In the genomic region with DNA sequence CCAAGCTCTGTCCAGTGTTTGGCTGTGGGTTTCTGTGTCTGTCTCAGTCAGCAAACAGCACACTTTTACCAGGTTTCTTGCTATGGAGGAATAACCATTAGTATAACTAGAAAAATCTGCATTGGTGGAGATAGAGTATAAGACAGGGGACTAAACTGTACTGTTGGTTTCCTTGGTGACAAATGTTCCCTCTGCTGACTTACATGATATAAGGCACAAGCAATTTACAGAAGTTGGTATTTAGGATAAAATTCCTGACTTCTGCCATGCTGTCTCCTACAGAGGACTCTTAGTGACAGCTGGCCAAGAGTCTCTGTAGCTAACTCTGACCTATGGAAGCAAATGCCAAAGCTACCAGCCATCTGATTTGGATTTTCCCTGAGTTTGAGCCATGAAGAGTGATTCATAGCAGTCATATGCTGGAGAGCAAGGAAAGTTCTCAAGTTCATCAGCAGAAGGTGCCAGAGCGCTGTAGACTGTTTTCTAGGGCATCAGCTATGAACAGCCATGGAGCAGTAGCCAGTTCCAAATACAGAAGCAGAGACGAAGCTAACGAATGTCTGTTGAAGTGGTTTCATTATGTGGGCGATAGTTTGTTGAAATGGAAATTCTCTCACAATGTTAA, we compare ENCODE assay signal across 9 mouse cellular contexts. TPM values are rescaled to one million over a fixed set of nuclear protein-coding genes. Genes with fewer than 3 reads are reported as not detected.
DNase-seq lines count a peak whose midpoint lies in the region; ATAC-seq and TF ChIP-seq lines count a peak whose summit lies in the region.
"Had no signal": no experiment of that assay in that cellular context is flagged by ENCODE, and none has a peak within 500 bp of the region (broad histone marks: within the 10 kb centered on the region; RNA-seq: fewer than 3 reads in every experiment).

No protein-coding gene starts in this region.

- H3K9me3 ChIP-seq in midbrain, embryonic 15.5 days = no peaks in the 10 kb centered on the region
- H3K9me3 ChIP-seq in midbrain, embryonic 13.5 days = no peaks in the 10 kb centered on the region

- no peak overlapping the region for H3K4me3 ChIP-seq in cerebellum, adult 2 months (replicated peaks; ENCODE audit: insufficient read depth, low read depth, low read length)
- no peak overlapping the region for H3K4me3 ChIP-seq in midbrain, embryonic 15.5 days
- H3K4me3 ChIP-seq in midbrain, embryonic 13.5 days (replicated peaks) = no peak overlapping the region

- H3K4me1 ChIP-seq in cerebellum, adult 2 months (ENCODE audit: control insufficient read depth, insufficient read depth, low read length) = no peaks in the 10 kb centered on the region
- no peaks in the 10 kb centered on the region for H3K4me1 ChIP-seq in midbrain, embryonic 15.5 days
- no peaks in the 10 kb centered on the region for H3K4me1 ChIP-seq in midbrain, embryonic 13.5 days (replicated peaks)

- H3K4me2 ChIP-seq in midbrain, embryonic 15.5 days = no peak overlapping the region
- H3K4me2 ChIP-seq in midbrain, embryonic 13.5 days (replicated peaks) = no peak overlapping the region

- 0 out of 2 replicates have a peak, but pooled peaks have one; percentile 56 for ATAC-seq in midbrain, embryonic 15.5 days (replicated peaks)
- no peak for ATAC-seq in midbrain, embryonic 13.5 days

- WGBS in cerebellum, adult 2 months = 72% methylated on average over 4 of the region's 4 CpGs
- 87% methylated on average over 4 of the region's 4 CpGs for WGBS in midbrain, embryonic 15.5 days
- WGBS in midbrain, embryonic 13.5 days = 76% methylated on average over 4 of the region's 4 CpGs

- peak in 1 of 2 experiments; percentile 20 for DNase-seq in cerebellum, adult 2 months
- DNase-seq in cerebellum, adult 9-11 months = no peak
- peak; percentile 66 for DNase-seq in layer of hippocampus, adult 11-12 months (ENCODE audit: low spot score)
- DNase-seq in right cerebral cortex, postnatal 25 days = peak; percentile 46
- no peak for DNase-seq in spleen, postnatal 10 days (ENCODE audit: low spot score in 2 of 2)
- no peak for DNase-seq in ovary, adult 18-20 months (ENCODE audit: low spot score)

- TF ChIP-seq CTCF in cerebellum, adult 2 months (IDR thresholded peaks at IDR 0.05; ENCODE audit: borderline replicate concordance, insufficient read depth, low read depth, low read length) = 0 out of 2 replicates have a peak, but pooled peaks have one; percentile 12

- no peak overlapping the region for H3K9ac ChIP-seq in midbrain, embryonic 15.5 days
- H3K9ac ChIP-seq in midbrain, embryonic 13.5 days (replicated peaks) = no peak overlapping the region

- no peaks in the 10 kb centered on the region for H3K36me3 ChIP-seq in midbrain, embryonic 15.5 days (replicated peaks)
- H3K36me3 ChIP-seq in midbrain, embryonic 13.5 days = no peaks in the 10 kb centered on the region

- no peak overlapping the region for H3K27ac ChIP-seq in cerebellum, adult 2 months (ENCODE audit: insufficient read depth, low read length)
- H3K27ac ChIP-seq in midbrain, embryonic 15.5 days = no peak overlapping the region
- H3K27ac ChIP-seq in midbrain, embryonic 13.5 days = no peak overlapping the region

- H3K27me3 ChIP-seq in cerebellum, adult 2 months (ENCODE audit: control insufficient read depth, insufficient read depth, low read length) = no peaks in the 10 kb centered on the region
- H3K27me3 ChIP-seq in midbrain, embryonic 15.5 days (replicated peaks) = no peaks in the 10 kb centered on the region
- H3K27me3 ChIP-seq in midbrain, embryonic 13.5 days = no peaks in the 10 kb centered on the region

- TF ChIP-seq POLR2A in cerebellum, adult 2 months (IDR thresholded peaks at IDR 0.05; ENCODE audit: borderline replicate concordance, insufficient read depth, low read length) = no peak

RNA-seq across cellular contexts. Expression of a gene that starts 3.2 kb away (rescaled TPM):
- 0.19 TPM in 1 of 2 replicates, not detected in the other for polyA plus RNA-seq in cerebellum, adult 2 months (2012; rRNA removed)
- not detected in 2 replicates for polyA plus RNA-seq in midbrain, embryonic 15.5 days (2015; fragmentation: Nextera tagmentation; extraction: Ambion mirVana)
- polyA plus RNA-seq in midbrain, embryonic 13.5 days (2015; fragmentation: Nextera tagmentation; extraction: Ambion mirVana) = not detected in 2 replicates
- polyA plus RNA-seq: C2C12 had no signal

Comparison
In these comparisons a context has a peak if more than half of its experiments do, and no peak if none do; other contexts are left out.
1. DNase-seq: peak in layer of hippocampus, adult 11-12 months (single experiment) and right cerebral cortex, postnatal 25 days (single experiment); none in cerebellum, adult 9-11 months (single experiment), spleen, postnatal 10 days (0 of 2) and ovary, adult 18-20 months (single experiment).